Mouse (Mus musculus): ENCODE results near the gene Grid1. TPM values are rescaled to one million over a fixed set of nuclear protein-coding genes. Genes with fewer than 3 reads are reported as not detected.
A peak's percentile ranks its signal among the peaks of the same experiment; 100 is the strongest.

Grid1 gene
- polyA plus RNA-seq (2015; fragmentation: Nextera tagmentation; extraction: Ambion mirVana) = 0.02 TPM in 1 of 2 replicates, not detected in the other

- no peak within 1 kb of the TSS for H3K9ac ChIP-seq (ENCODE audit: low read depth, low read length)
- under 1% methylated on average over 68 of the region's 96 CpGs for WGBS (ENCODE audit: insufficient replicate concordance)
- ATAC-seq (ENCODE audit: low read depth) = no peak
Measured at GRCm38 (mm10) chr14:34819919-34820652, at the start of gene Grid1. Gene Grid1, plus strand, starts transcription at chr14:34820108.

DNA sequence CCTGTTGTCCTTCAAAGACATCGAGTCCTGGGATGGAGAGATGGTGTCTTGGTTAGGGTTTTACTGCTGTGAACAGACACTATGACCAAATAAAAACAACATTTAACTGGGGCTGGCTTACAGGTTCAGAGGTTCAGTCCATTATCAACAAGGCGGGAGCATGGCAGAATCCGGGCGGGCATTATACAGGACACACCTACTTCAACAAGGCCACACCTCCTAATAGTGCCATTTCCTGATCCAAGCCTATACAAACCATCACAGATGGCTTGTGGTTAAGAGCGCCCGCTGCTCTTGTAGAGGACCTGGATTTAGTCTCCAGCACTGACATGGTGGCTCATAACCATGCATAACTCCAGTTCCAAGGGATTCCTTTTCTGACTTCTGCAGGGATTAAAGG is 49.4 kb upstream of the Grid1 start:
- no peak for ATAC-seq (ENCODE audit: low read depth)
- Histone ChIP-seq H3K27ac (ENCODE audit: low read length) (no peak overlapping the region), H3K4me2 (ENCODE audit: low read depth, low read length) (no peak overlapping the region), H3K36me3 (ENCODE audit: control insufficient read depth, insufficient read depth) (no peaks in the 10 kb centered on the region), H3K4me1 (ENCODE audit: control insufficient read depth, low read depth, low read length) (peaks cover 12% of the 10 kb centered on the region), H3K4me3 (ENCODE audit: low read depth, low read length) (no peak overlapping the region), H3K9ac (ENCODE audit: low read depth, low read length) (no peak overlapping the region), H3K9me3 (replicated peaks; ENCODE audit: control insufficient read depth, low read length) (no peaks in the 10 kb centered on the region), H3K27me3 (ENCODE audit: control insufficient read depth, insufficient read depth, low read depth, low read length) (no peaks in the 10 kb centered on the region)
- 50% methylated on average over 6 of the region's 6 CpGs for WGBS (ENCODE audit: insufficient replicate concordance)

More at GRCm38 (mm10) chr14:34819919-34820652, at the start of gene Grid1:
- Histone ChIP-seq H3K27me3 (ENCODE audit: control insufficient read depth, insufficient read depth, low read depth, low read length) (peaks cover 81% of the 10 kb centered on the region), H3K4me3 (ENCODE audit: low read depth, low read length) (peak within 1 kb of the TSS; percentile 42), H3K27ac (ENCODE audit: low read length) (no peak within 1 kb of the TSS), H3K4me2 (ENCODE audit: low read depth, low read length) (peak within 1 kb of the TSS; percentile 53), H3K36me3 (ENCODE audit: control insufficient read depth, insufficient read depth) (no peaks in the 10 kb centered on the region), H3K9me3 (replicated peaks; ENCODE audit: control insufficient read depth, low read length) (no peaks in the 10 kb centered on the region), H3K4me1 (ENCODE audit: control insufficient read depth, low read depth, low read length) (no peaks in the 10 kb centered on the region; the same call in 1 of the 2 replicates)

GRCm38 (mm10) chr14:34771601-34772000 is 48.3 kb upstream of the Grid1 start:
- no peaks in the 10 kb centered on the region for H3K36me3 ChIP-seq (ENCODE audit: control insufficient read depth, insufficient read depth)
- no peak overlapping the region for H3K9ac ChIP-seq (ENCODE audit: low read depth, low read length)
- no peaks in the 10 kb centered on the region for H3K9me3 ChIP-seq (replicated peaks; ENCODE audit: control insufficient read depth, low read length)
- no peak overlapping the region for H3K4me2 ChIP-seq (ENCODE audit: low read depth, low read length)
- H3K4me3 ChIP-seq (ENCODE audit: low read depth, low read length) = no peak overlapping the region
- no peak for ATAC-seq (ENCODE audit: low read depth)
- peaks cover 12% of the 10 kb centered on the region for H3K4me1 ChIP-seq (ENCODE audit: control insufficient read depth, low read depth, low read length)
- H3K27me3 ChIP-seq (ENCODE audit: control insufficient read depth, insufficient read depth, low read depth, low read length) = no peaks in the 10 kb centered on the region
- 28% methylated on average over 9 of the region's 9 CpGs for WGBS (ENCODE audit: insufficient replicate concordance)
- H3K27ac ChIP-seq (ENCODE audit: low read length) = no peak overlapping the region

- no peaks in the 10 kb centered on the region for H3K36me3 ChIP-seq (ENCODE audit: control insufficient read depth, insufficient read depth)
- H3K4me2 ChIP-seq (ENCODE audit: low read depth, low read length) = no peak overlapping the region
- ATAC-seq (ENCODE audit: low read depth) = no peak
- H3K9me3 ChIP-seq (replicated peaks; ENCODE audit: control insufficient read depth, low read length) = no peaks in the 10 kb centered on the region
- no peak overlapping the region for H3K4me3 ChIP-seq (ENCODE audit: low read depth, low read length)
- H3K9ac ChIP-seq (ENCODE audit: low read depth, low read length) = no peak overlapping the region
- no peak overlapping the region for H3K27ac ChIP-seq (ENCODE audit: low read length)
- H3K4me1 ChIP-seq (ENCODE audit: control insufficient read depth, low read depth, low read length) = peaks cover 12% of the 10 kb centered on the region
- H3K27me3 ChIP-seq (ENCODE audit: control insufficient read depth, insufficient read depth, low read depth, low read length) = no peaks in the 10 kb centered on the region
- 49% methylated on average over 7 of the region's 7 CpGs for WGBS (ENCODE audit: insufficient replicate concordance)
Measured at GRCm38 (mm10) chr14:34772132-34772531, 47.8 kb upstream of the Grid1 start.

DNA sequence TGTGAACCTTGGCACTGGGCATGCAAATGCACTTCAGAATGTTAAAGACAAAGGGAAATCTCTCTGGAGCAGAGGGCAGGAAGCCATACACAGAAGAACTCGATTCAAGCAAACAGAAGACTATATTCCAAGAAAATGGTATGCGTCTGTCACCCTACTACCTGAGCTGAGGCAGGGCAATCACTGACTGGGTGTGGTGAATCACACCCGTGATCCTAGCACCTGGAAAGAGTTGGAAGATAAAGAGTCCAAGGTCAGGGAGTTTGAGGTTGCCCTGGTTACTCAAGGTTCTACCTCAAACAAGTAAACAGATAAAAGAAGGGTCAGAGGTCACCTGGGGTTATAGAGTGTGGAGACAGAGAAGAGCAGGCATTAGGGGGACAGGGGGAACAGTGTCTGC is 46.2 kb upstream of the Grid1 start:
- no peak for ATAC-seq (ENCODE audit: low read depth)
- no peaks in the 10 kb centered on the region for H3K27me3 ChIP-seq (ENCODE audit: control insufficient read depth, insufficient read depth, low read depth, low read length)
- H3K36me3 ChIP-seq (ENCODE audit: control insufficient read depth, insufficient read depth) = no peaks in the 10 kb centered on the region
- 53% methylated on average over 3 of the region's 3 CpGs for WGBS (ENCODE audit: insufficient replicate concordance)
- H3K9ac ChIP-seq (ENCODE audit: low read depth, low read length) = no peak overlapping the region
- no peak overlapping the region for H3K4me3 ChIP-seq (ENCODE audit: low read depth, low read length)
- no peaks in the 10 kb centered on the region for H3K9me3 ChIP-seq (replicated peaks; ENCODE audit: control insufficient read depth, low read length)
- peaks cover 6% of the 10 kb centered on the region for H3K4me1 ChIP-seq (ENCODE audit: control insufficient read depth, low read depth, low read length)
- H3K4me2 ChIP-seq (ENCODE audit: low read depth, low read length) = no peak overlapping the region
- H3K27ac ChIP-seq (ENCODE audit: low read length) = no peak overlapping the region

GRCm38 (mm10) chr14:34774231-34774630 is 45.7 kb upstream of the Grid1 start:
- WGBS (ENCODE audit: insufficient replicate concordance) = 64% methylated on average over 6 of the region's 6 CpGs
- no peak for ATAC-seq (ENCODE audit: low read depth)
- no peaks in the 10 kb centered on the region for H3K27me3 ChIP-seq (ENCODE audit: control insufficient read depth, insufficient read depth, low read depth, low read length)
- H3K9ac ChIP-seq (ENCODE audit: low read depth, low read length) = no peak overlapping the region
- peaks cover 4% of the 10 kb centered on the region for H3K4me1 ChIP-seq (ENCODE audit: control insufficient read depth, low read depth, low read length)
- no peaks in the 10 kb centered on the region for H3K36me3 ChIP-seq (ENCODE audit: control insufficient read depth, insufficient read depth)
- no peak overlapping the region for H3K27ac ChIP-seq (ENCODE audit: low read length)
- no peak overlapping the region for H3K4me2 ChIP-seq (ENCODE audit: low read depth, low read length)
- no peak overlapping the region for H3K4me3 ChIP-seq (ENCODE audit: low read depth, low read length)
- no peaks in the 10 kb centered on the region for H3K9me3 ChIP-seq (replicated peaks; ENCODE audit: control insufficient read depth, low read length)

DNA sequence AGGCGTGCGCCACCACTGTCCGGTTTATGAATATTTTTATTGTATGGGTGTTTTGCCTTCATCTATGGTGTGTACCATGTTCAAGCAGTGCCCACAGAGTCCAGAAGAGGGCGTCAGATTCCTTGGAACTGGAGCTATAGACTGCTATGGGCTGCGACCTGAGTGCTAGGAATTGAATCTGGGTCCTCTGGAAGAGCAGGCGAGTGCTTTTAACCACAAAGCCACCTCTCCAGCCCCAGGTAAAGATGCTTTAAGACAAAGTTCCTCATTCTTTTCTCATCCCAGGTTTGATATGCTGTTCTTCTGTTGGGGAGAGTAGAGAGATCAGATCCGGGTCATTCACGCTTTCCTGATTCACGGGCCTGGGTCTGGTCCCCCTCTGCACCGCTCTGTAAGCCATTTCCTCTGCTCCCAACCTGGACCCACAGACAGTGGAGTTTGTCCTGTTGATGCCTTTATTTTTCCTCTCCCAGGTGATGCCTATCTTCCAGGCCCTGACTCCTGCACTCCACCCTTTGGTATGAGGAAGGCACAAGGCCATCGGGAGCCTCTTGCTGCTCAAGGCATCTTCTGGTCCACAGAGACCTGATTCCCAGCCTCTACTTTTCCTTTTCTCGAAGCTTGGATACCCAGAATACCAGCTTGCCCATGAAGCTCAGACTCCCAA is 43.1 kb upstream of the Grid1 start:
- no peak for ATAC-seq (ENCODE audit: low read depth)
- WGBS (ENCODE audit: insufficient replicate concordance) = 69% methylated on average over 12 of the region's 12 CpGs
- Histone ChIP-seq H3K4me2 (ENCODE audit: low read depth, low read length) (no peak overlapping the region), H3K27ac (ENCODE audit: low read length) (no peak overlapping the region), H3K36me3 (ENCODE audit: control insufficient read depth, insufficient read depth) (no peaks in the 10 kb centered on the region), H3K9me3 (replicated peaks; ENCODE audit: control insufficient read depth, low read length) (no peaks in the 10 kb centered on the region), H3K4me1 (ENCODE audit: control insufficient read depth, low read depth, low read length) (no peaks in the 10 kb centered on the region), H3K4me3 (ENCODE audit: low read depth, low read length) (no peak overlapping the region), H3K27me3 (ENCODE audit: control insufficient read depth, insufficient read depth, low read depth, low read length) (no peaks in the 10 kb centered on the region), H3K9ac (ENCODE audit: low read depth, low read length) (no peak overlapping the region)

GRCm38 (mm10) chr14:34777810-34778209 is 42.1 kb upstream of the Grid1 start:
- H3K4me3 ChIP-seq (ENCODE audit: low read depth, low read length) = no peak overlapping the region
- no peaks in the 10 kb centered on the region for H3K36me3 ChIP-seq (ENCODE audit: control insufficient read depth, insufficient read depth)
- H3K27me3 ChIP-seq (ENCODE audit: control insufficient read depth, insufficient read depth, low read depth, low read length) = no peaks in the 10 kb centered on the region
- H3K4me2 ChIP-seq (ENCODE audit: low read depth, low read length) = no peak overlapping the region
- no peaks in the 10 kb centered on the region for H3K9me3 ChIP-seq (replicated peaks; ENCODE audit: control insufficient read depth, low read length)
- H3K9ac ChIP-seq (ENCODE audit: low read depth, low read length) = no peak overlapping the region
- no peak for ATAC-seq (ENCODE audit: low read depth)
- WGBS (ENCODE audit: insufficient replicate concordance) = 13% methylated on average over 10 of the region's 10 CpGs
- no peak overlapping the region for H3K27ac ChIP-seq (ENCODE audit: low read length)
- no peaks in the 10 kb centered on the region for H3K4me1 ChIP-seq (ENCODE audit: control insufficient read depth, low read depth, low read length)

GRCm38 (mm10) chr14:34778760-34779159 is 41.1 kb upstream of the Grid1 start:
- H3K36me3 ChIP-seq (ENCODE audit: control insufficient read depth, insufficient read depth) = no peaks in the 10 kb centered on the region
- no peaks in the 10 kb centered on the region for H3K4me1 ChIP-seq (ENCODE audit: control insufficient read depth, low read depth, low read length)
- no peak overlapping the region for H3K9ac ChIP-seq (ENCODE audit: low read depth, low read length)
- H3K27ac ChIP-seq (ENCODE audit: low read length) = no peak overlapping the region
- no peak overlapping the region for H3K4me3 ChIP-seq (ENCODE audit: low read depth, low read length)
- H3K4me2 ChIP-seq (ENCODE audit: low read depth, low read length) = no peak overlapping the region
- 55% methylated on average over 7 of the region's 7 CpGs for WGBS (ENCODE audit: insufficient replicate concordance)
- no peaks in the 10 kb centered on the region for H3K9me3 ChIP-seq (replicated peaks; ENCODE audit: control insufficient read depth, low read length)
- no peaks in the 10 kb centered on the region for H3K27me3 ChIP-seq (ENCODE audit: control insufficient read depth, insufficient read depth, low read depth, low read length)
- ATAC-seq (ENCODE audit: low read depth) = no peak
